Mouse (Mus musculus) embryonic facial prominence, embryonic 10.5 days (tissue): ENCODE results near the gene Cct3. TPM values are rescaled to one million over a fixed set of nuclear protein-coding genes. Genes with fewer than 3 reads are reported as not detected.
"Not testable (repeated sequence)": the region's sequence is repeated elsewhere in the genome, so short reads cannot be mapped to it uniquely, and the experiment has no call there.

ENCODE experiments used
- DNase-seq: peaks from one replicate; pipeline ENCODE4 v3.0.0-alpha.2; 2017; ENCODE audit warnings: low spot score
- H3K27ac ChIP-seq: fragments of 300-500 bp; sonication (generic); replicated peaks from 2 replicates; pipeline ENCODE4 v1.5.1; 2016; ENCODE audit warnings: mild to moderate bottlenecking
- H3K27me3 ChIP-seq: fragments of 300-500 bp; sonication (generic); replicated peaks from 2 replicates; pipeline ENCODE4 v1.6.1; 2016; ENCODE audit warnings: low read depth, mild to moderate bottlenecking; ENCODE audit not compliant: poor library complexity, severe bottlenecking
- H3K36me3 ChIP-seq: fragments of 300-500 bp; sonication (generic); replicated peaks from 2 replicates; pipeline ENCODE4 v1.6.1; 2016; ENCODE audit warnings: mild to moderate bottlenecking, moderate library complexity
- H3K4me1 ChIP-seq: fragments of 300-500 bp; sonication (generic); 2 replicates; pipeline ENCODE4 v1.6.1; 2016
- H3K4me3 ChIP-seq: fragments of 300-500 bp; sonication (generic); 2 replicates; pipeline ENCODE4 v1.5.1; 2016; ENCODE audit warnings: mild to moderate bottlenecking, moderate library complexity
- H3K9me3 ChIP-seq: fragments of 300-500 bp; sonication (generic); 2 replicates; pipeline ENCODE4 v1.6.1; 2016; ENCODE audit warnings: mild to moderate bottlenecking
- WGBS: fragments of 180-500 bp; shearing (Covaris S2); methylation state at CpG from one replicate; pipeline ENCODE4 v1.1.7; 2016; 5-methylcytosine and 5-hydroxymethylcytosine counted together
- polyA plus RNA-seq: library from polyadenylated mRNA; unstranded; fragments of >200 nt; fragmentation: Nextera tagmentation; extraction: Ambion mirVana; gene quantifications from 2 replicates; pipeline ENCODE4 v1.2.1, GENCODE M21; 2016

Gene Cct3
- polyA plus RNA-seq, result 862 and 910 TPM in 2 replicates

DNA sequence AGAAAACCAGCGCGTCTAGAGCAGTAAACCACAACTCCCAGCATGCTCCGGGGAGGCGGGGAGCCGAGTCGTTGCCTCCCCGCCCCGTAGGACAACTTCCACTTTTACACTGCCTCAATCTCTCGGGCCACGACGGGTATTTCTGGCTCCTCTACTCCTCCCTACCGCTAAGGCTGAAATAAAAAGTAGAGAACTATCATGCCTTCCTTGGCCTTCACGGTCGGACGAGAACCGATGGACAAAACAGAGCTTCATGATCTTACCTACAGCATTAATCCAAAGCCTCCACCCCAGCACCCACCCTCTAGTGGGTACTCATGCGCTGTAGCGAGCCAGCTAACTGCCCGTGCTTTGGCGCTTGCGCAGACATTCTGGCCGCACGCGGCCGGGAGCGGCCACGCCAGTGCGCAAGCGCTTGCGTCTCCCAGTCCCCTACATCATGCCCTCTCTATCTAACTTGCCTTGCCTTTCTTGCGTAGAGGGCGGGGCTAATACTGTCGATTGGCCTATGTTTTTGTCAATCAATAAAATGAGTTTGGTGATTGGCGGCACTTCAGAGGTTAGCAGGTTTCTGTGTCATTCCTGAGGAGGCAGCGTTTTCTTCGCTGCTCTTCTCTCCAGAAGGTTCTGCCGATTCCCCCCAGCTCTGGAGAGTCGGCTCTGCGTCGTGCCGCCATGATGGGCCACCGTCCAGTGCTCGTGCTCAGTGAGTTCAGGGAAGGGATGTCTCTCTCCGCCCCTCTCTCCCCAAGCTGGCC is at the start of gene Cct3, which contains the start of gene Tsacc:
Gene Cct3, plus strand, starts transcription at position 556 of the 758 bp plus-strand sequence.
Gene Tsacc, minus strand, starts transcription at position 439 of the 758 bp plus-strand sequence.
- under 1% methylated on average over 44 of the region's 44 CpGs for WGBS
- H3K36me3 ChIP-seq, result peaks cover 32% of the 10 kb centered on the region
- DNase-seq, result peak; percentile 97
- no peaks in the 10 kb centered on the region for H3K9me3 ChIP-seq
- peak within 1 kb of the TSS; percentile 94 for H3K27ac ChIP-seq
- peaks cover 20% of the 10 kb centered on the region for H3K4me1 ChIP-seq
- peak within 1 kb of the TSS; percentile 86 for H3K4me3 ChIP-seq
- H3K27me3 ChIP-seq, result no peaks in the 10 kb centered on the region

DNA sequence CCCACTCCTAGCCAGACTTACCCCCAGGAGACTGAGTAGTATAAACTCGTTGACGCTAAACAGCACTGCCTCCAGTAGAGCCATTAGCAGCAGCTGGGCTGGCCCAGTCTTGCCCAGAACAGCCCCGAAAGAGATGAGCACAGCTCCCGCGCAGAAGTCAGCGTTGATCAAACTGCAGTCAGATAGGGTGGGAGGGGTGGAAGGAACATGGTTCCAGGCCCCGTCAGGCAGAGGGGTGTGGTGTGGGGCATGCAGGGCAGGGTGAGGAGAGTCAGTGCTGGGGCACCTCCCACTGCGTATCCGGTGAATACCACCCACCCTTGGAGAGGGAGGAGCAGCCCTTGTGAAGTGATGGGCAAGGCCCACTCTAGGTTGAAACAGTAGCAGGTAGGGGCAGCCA is 49.2 kb upstream of the Cct3 start:
- Histone ChIP-seq H3K27me3 (peaks cover 74% of the 10 kb centered on the region), H3K4me3 (no peak overlapping the region), H3K27ac (no peak overlapping the region), H3K4me1 (peaks cover 21% of the 10 kb centered on the region; the same call in 1 of the 2 replicates), H3K36me3 (no peaks in the 10 kb centered on the region), H3K9me3 (no peaks in the 10 kb centered on the region)
- no peak for DNase-seq
- WGBS, result 74% methylated on average over 9 of the region's 9 CpGs

DNA sequence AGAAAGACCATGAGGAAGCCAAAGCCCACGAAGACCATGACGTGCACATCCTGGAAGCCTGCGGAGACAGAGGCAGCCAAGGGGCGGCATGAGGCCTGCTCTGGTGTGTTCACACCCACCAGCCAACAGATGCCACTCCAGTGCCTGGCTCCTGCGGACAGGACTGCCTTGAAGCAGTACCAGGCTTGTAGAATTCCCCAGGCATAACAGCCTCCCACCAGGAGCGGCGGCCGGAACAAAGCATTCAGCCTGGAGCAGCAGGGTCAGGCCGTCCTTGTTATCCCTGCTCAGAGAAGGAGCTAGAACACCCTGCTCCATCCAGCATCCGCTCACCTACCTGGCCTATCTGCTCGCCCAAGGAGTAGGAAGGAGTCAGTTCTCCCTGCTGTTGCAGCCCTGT is 48.5 kb upstream of the Cct3 start:
- Histone ChIP-seq H3K9me3 (no peaks in the 10 kb centered on the region), H3K4me3 (no peak overlapping the region), H3K27ac (no peak overlapping the region), H3K27me3 (peaks cover 74% of the 10 kb centered on the region), H3K36me3 (no peaks in the 10 kb centered on the region), H3K4me1 (peaks cover 15% of the 10 kb centered on the region; the same call in 1 of the 2 replicates)
- 71% methylated on average over 11 of the region's 11 CpGs for WGBS
- no peak for DNase-seq

DNA sequence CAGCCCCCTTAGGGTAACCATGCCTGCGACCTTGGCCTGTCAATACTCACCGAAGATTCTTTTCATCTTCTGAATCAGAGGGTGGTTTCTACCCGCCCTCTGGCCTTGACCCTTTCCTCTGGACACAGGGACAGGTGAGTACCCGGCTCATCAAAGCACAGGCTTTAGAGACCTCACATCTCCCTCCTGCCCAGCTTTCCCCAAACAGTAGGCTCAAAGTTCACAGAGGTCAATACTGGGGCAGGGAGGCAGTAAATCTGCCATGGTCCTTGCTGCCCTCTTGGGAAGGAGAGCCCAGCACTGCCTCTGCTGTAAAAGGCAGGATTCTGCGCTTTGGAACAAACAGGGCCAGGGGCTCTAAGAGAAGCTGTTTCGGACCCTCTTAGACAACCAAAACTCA is 44.2 kb upstream of the Cct3 start:
- Histone ChIP-seq H3K4me3 (no peak overlapping the region), H3K27me3 (peaks cover 74% of the 10 kb centered on the region), H3K9me3 (no peaks in the 10 kb centered on the region), H3K27ac (no peak overlapping the region), H3K4me1 (peaks cover 18% of the 10 kb centered on the region), H3K36me3 (no peaks in the 10 kb centered on the region)
- WGBS, result 79% methylated on average over 6 of the region's 6 CpGs
- no peak for DNase-seq

DNA sequence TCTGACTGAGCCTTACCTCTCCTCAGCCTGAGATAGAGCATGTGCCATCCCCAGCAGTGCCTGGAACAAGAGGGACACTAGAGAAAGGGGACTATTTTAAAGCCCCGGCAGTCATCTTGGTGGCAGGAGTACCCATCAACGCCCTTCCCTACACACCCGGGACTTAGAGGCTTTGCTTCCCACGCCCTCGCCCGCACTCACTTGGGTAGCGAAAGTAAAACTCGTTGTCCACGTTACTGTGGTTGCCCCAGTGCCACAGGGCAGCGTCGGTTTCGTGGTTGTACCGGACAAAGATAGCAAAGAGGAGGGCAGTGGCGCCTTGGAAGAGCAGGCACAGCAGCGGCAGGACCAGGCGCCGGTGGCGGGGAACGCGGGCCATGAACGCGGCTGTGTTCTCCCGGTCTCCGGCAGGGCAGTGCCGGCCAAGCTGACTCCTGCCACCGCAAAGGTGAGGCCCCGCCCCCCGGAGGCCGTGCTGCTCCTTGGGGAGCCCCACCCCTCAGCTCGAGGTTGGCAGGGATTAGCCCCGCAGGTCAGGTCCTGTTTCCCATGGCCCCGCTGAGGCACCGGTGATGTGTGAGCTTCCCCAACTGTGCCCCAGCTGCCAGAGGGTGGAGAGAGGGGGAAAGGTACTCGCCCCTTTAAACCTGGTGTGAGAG is 42.5 kb upstream of the Cct3 start, which contains the start of gene Rhbg:
Gene Rhbg, minus strand, starts transcription at position 442 of the 659 bp plus-strand sequence.
- WGBS, result 2% methylated on average over 34 of the region's 34 CpGs
- peak; percentile 53 for DNase-seq
- Histone ChIP-seq H3K27me3 (peaks cover 71% of the 10 kb centered on the region), H3K36me3 (no peaks in the 10 kb centered on the region), H3K4me3 (peak within 1 kb of the TSS; percentile 51), H3K27ac (0 out of 2 replicates have a peak within 1 kb of the TSS, but pooled peaks have one; percentile 21), H3K4me1 (peaks cover 10% of the 10 kb centered on the region), H3K9me3 (no peaks in the 10 kb centered on the region)

DNA sequence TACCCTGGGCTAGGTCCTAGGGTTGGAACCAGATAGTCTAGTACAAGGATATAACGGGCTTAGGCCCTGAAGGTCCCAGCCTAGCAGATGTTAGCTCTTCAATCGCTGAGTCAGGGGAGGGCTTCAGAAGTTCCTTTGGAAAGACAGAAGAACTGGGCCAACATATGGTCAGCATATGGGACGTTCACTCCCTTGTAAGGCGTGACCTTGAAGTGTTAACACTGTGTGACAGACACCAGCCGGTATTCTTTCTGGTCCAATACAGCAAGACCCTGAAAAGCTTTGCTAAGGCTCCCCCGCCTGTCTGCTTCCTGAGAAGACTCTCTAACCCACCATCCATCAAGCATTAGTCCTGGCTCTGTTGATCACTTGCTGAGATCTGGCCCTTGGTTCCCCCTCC is 41.0 kb upstream of the Cct3 start:
- DNase-seq, result no peak
- 69% methylated on average over 6 of the region's 6 CpGs for WGBS
- peaks cover 10% of the 10 kb centered on the region for H3K4me1 ChIP-seq
- no peaks in the 10 kb centered on the region for H3K9me3 ChIP-seq
- no peak overlapping the region for H3K4me3 ChIP-seq
- H3K27ac ChIP-seq, result no peak overlapping the region
- peaks cover 71% of the 10 kb centered on the region for H3K27me3 ChIP-seq
- H3K36me3 ChIP-seq, result no peaks in the 10 kb centered on the region

DNA sequence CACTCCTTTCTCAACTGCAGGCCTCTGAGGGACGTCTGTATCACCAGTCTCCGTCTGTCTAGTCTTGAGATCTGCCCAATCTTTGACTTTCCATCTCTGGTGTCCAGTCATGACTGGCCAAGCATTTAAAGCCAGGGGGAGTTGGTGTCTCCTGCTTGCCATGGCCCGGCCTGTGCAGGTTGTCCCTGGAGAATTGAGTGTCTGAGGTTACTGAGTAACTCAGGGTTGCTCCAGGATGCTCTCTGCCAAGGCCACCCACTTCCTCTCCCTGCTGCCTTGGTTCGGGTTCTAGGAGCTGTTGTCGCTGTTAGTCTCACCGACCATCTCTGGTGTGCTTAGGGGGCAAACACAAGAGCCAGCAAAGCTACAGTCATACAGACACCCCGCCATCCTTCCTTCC is 40.5 kb upstream of the Cct3 start:
- H3K36me3 ChIP-seq, result no peaks in the 10 kb centered on the region
- WGBS, result 76% methylated on average over 7 of the region's 7 CpGs
- H3K4me1 ChIP-seq, result peaks cover 10% of the 10 kb centered on the region
- no peak for DNase-seq
- H3K4me3 ChIP-seq, result no peak overlapping the region
- peaks cover 71% of the 10 kb centered on the region for H3K27me3 ChIP-seq
- H3K9me3 ChIP-seq, result no peaks in the 10 kb centered on the region
- no peak overlapping the region for H3K27ac ChIP-seq

DNA sequence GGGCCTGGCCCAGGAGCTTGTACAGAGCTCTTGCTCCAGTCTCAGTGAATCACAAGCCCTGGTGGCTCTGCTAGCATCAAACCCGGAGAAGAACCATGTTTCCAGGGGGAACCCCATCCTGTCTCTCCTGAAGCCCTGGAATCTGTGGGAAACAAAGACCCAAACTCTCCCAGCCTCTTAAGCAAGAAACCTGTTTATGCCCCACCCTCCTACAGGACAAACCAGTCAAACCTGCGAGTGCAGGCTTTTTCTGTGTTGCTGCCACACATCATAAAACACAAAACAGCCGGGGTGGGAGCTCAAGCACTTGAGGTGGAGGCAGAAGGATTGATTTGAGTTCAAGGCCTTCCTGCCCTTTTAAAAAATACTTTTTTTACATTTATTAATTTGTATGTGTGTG is 34.6 kb upstream of the Cct3 start:
- Histone ChIP-seq H3K36me3 (no peaks in the 10 kb centered on the region), H3K9me3 (no peaks in the 10 kb centered on the region), H3K27ac (no peak overlapping the region), H3K27me3 (peaks cover 12% of the 10 kb centered on the region; the same call in 1 of the 2 replicates), H3K4me1 (no peaks in the 10 kb centered on the region), H3K4me3 (no peak overlapping the region)
- no peak for DNase-seq
- 71% methylated on average over 3 of the region's 3 CpGs for WGBS

DNA sequence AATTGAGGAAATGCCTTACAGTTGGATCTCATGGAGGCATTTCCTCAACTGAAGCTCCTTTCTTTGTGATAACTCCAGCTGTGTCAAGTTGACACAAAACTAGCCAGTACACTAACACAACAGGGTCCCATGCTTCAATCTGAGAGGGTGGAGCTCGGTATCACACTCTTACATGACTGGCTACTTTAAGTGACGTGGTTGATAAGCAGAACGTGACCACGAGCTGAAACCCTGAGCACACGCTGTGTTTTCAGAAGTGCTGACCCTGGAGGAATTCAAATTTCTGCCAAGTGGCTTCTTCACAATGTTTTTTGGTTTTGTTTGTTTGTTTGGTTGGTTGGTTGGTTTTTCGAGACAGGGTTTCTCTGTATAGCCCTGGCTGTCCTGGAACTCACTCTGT is 28.9 kb upstream of the Cct3 start:
- H3K9me3 ChIP-seq, H3K27ac ChIP-seq: not testable (repeated sequence)

DNA sequence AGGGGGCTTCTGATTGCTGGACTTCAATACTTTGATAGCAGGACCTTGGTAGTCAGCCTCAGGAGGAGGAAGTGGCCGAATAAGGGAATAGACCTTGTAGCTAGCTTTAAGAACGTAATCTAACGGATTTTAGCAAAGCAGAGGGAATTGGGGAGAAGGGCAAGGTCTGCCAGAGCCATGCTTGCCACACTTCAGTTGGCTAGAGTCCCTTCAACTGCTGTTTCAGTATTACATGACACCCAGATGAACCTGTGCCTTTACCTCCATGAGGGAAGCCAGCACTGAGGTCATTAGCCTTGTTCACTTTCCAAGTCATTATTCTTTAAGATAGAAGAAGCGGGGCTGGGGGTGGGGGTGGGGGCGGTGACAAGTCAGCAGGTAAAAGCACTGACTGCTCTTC is 27.9 kb upstream of the Cct3 start:
- no peaks in the 10 kb centered on the region for H3K27me3 ChIP-seq
- 87% methylated on average over 5 of the region's 5 CpGs for WGBS
- H3K4me1 ChIP-seq, result no peaks in the 10 kb centered on the region
- no peak for DNase-seq
- H3K36me3 ChIP-seq, result no peaks in the 10 kb centered on the region
- H3K9me3 ChIP-seq, result no peaks in the 10 kb centered on the region
- no peak overlapping the region for H3K4me3 ChIP-seq
- H3K27ac ChIP-seq, result no peak overlapping the region

More for the DNA sequence above, 28.9 kb upstream of the Cct3 start:
- not testable (repeated sequence) for H3K4me1 ChIP-seq, H3K4me3 ChIP-seq, H3K36me3 ChIP-seq, H3K27me3 ChIP-seq, DNase-seq
- WGBS, result 84% methylated on average over 6 of the region's 6 CpGs

DNA sequence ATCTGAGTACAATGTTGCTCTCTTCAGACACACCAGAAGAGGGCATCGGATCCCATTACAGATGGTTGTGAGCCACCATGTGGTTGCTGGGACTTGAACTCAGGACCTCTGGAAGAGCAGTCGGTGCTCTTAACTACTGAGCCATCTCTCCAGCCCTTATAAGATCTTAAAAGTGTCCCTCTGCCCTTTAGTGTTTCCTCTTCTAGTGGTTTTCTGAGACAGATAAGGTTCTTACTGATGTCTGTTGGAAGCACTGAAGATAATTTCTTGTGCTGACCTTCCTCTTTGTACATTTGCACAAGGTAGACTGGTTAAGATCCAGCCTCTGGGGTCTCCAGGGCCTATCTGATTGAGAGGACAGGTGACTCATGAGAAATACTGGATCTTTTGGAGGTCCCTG is 25.6 kb upstream of the Cct3 start:
- H3K27ac ChIP-seq, DNase-seq, H3K9me3 ChIP-seq, H3K4me3 ChIP-seq, H3K27me3 ChIP-seq, H3K36me3 ChIP-seq, H3K4me1 ChIP-seq: not testable (repeated sequence)
- 93% methylated on average over 2 of the region's 2 CpGs for WGBS

DNA sequence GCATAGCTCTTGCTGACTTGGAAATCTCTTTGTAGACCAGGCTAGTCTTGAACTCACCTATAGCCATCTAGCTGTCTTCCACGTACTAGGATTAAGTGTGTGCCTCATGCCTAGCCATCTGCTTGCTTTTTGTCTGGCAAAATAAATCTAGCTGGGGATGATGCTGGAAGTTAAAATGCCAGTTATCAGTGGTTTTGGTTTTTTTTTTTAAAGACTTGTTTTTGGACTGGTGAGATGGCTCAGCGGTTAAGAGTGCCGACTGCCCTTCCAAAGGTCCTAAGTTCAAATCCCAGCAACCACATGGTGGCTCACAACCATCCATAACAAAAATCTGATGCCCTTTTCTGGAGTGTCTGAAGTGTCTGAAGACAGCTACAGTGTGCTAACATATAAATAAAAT is 25.1 kb upstream of the Cct3 start:
- Histone ChIP-seq H3K9me3 (no peaks in the 10 kb centered on the region), H3K27me3 (no peaks in the 10 kb centered on the region), H3K4me3 (no peak overlapping the region), H3K27ac (no peak overlapping the region), H3K36me3 (no peaks in the 10 kb centered on the region), H3K4me1 (no peaks in the 10 kb centered on the region)
- 94% methylated on average over 3 of the region's 3 CpGs for WGBS
- no peak for DNase-seq

DNA sequence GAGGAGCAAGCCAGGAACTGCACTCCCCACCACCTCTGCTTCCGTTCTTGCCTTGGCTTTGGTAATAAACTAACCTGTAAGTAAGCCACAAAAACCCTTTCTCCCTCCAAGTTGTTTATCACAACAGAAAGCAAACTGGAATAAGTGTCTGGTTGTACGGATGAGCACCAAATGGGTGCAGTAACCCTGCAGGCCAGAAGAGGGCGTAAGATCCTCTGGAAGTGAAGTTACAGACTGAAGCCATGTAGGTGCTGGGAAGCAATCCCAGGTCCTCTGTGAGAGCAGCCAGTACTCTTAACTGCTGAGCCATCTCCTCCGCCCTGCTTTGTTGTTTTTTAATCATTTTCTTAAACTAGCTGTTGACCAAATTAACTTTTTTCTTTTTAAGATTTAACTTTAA is 22.9 kb upstream of the Cct3 start:
- Histone ChIP-seq H3K36me3 (no peaks in the 10 kb centered on the region), H3K4me3 (no peak overlapping the region), H3K27ac (no peak overlapping the region), H3K9me3 (no peaks in the 10 kb centered on the region), H3K4me1 (no peaks in the 10 kb centered on the region), H3K27me3 (no peaks in the 10 kb centered on the region)
- 92% methylated on average over 4 of the region's 4 CpGs for WGBS
- DNase-seq, result no peak
